Mouse (Mus musculus): ENCODE measurements at regions not wholly inside any gene's neighbourhood (a gene's known extent, or its start where the extent isn't known, plus 50 kb on each side); places are given as distances from the start of the nearest gene placed in this dataset.

DNA sequence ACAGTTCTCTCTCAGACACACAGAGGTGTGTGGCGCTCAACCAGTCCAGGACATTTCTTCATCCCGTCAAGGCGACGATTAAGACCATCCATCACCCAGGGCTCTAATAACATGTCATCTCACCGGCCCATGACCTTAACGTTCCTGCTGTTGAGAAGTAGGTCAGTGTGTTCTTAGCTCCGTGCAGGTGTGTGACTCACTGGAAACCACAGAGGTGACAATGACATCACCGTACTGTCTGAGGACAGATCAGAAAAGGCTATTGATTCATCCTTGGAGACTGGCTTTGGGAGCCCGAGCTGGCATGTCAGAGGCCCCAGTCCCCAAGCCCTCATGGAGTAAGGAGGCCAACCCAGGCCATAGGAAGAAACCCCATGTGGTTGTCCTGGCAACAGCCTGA lies 109.3 kb upstream of the Sulf2 start:
- H3K9ac ChIP-seq (ENCODE audit: low read length) = no peak overlapping the region
- H3K4me3 ChIP-seq (ENCODE audit: low read depth, low read length) = no peak overlapping the region
- H3K27ac ChIP-seq (ENCODE audit: low read depth, low read length) = no peak overlapping the region
- WGBS = 72% methylated on average over 9 of the region's 9 CpGs
- H3K36me3 ChIP-seq (ENCODE audit: control insufficient read depth, insufficient read depth, low read length) = no peaks in the 10 kb centered on the region
- peaks cover 11% of the 10 kb centered on the region for H3K4me1 ChIP-seq (ENCODE audit: control insufficient read depth, insufficient read depth, low read length)
- H3K27me3 ChIP-seq (ENCODE audit: control insufficient read depth, insufficient read depth, low read length) = no peaks in the 10 kb centered on the region
- DNase-seq (ENCODE audit: low spot score) (no peak), ATAC-seq (ENCODE audit: insufficient read depth, low FRiP score, low TSS enrichment) (no peak)
- H3K9me3 ChIP-seq (ENCODE audit: control insufficient read depth, low read length) = no peaks in the 10 kb centered on the region
- no peak overlapping the region for H3K4me2 ChIP-seq (ENCODE audit: low read depth)

- WGBS = 26% methylated on average over 7 of the region's 7 CpGs
Measured at GRCm38 (mm10) chr2:166261799-166262198, 106.3 kb upstream of the Sulf2 start.

DNA sequence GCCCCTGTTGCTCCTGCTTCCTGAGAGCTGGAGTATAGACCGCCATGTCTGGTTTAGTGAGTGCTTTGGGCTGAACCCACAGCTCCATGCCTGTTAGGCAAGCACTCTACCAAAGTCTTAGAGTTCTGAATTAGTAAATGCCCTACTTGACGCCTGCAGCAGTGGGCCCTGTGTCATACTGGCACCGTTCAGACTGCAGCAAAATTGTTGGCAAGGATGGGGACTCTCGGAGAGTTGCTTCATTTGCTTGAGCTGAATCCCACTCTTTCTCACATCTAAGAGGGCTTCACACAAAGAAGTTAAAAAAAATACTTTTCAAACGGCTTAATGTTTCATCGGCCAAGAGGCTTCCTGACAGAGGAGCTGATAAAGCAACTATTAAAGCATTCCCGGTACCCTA lies 105.6 kb upstream of the Sulf2 start:
- Histone ChIP-seq H3K27me3 (ENCODE audit: control insufficient read depth, insufficient read depth, low read length) (no peaks in the 10 kb centered on the region), H3K9me3 (ENCODE audit: control insufficient read depth, low read length) (no peaks in the 10 kb centered on the region), H3K9ac (ENCODE audit: low read length) (no peak overlapping the region), H3K4me1 (ENCODE audit: control insufficient read depth, insufficient read depth, low read length) (peaks cover 28% of the 10 kb centered on the region), H3K4me3 (ENCODE audit: low read depth, low read length) (no peak overlapping the region), H3K4me2 (ENCODE audit: low read depth) (no peak overlapping the region), H3K27ac (ENCODE audit: low read depth, low read length) (no peak overlapping the region), H3K36me3 (ENCODE audit: control insufficient read depth, insufficient read depth, low read length) (no peaks in the 10 kb centered on the region)
- WGBS = 80% methylated on average over 7 of the region's 7 CpGs
- DNase-seq (ENCODE audit: low spot score) = no peak
- ATAC-seq (ENCODE audit: insufficient read depth, low FRiP score, low TSS enrichment) = no peak

More at GRCm38 (mm10) chr2:166261799-166262198, 106.3 kb upstream of the Sulf2 start:
- Histone ChIP-seq H3K36me3 (ENCODE audit: control insufficient read depth, insufficient read depth, low read length) (no peaks in the 10 kb centered on the region), H3K4me3 (ENCODE audit: low read depth, low read length) (no peak overlapping the region), H3K27me3 (ENCODE audit: control insufficient read depth, insufficient read depth, low read length) (no peaks in the 10 kb centered on the region), H3K9me3 (ENCODE audit: control insufficient read depth, low read length) (no peaks in the 10 kb centered on the region), H3K27ac (ENCODE audit: low read depth, low read length) (no peak overlapping the region), H3K9ac (ENCODE audit: low read length) (no peak overlapping the region), H3K4me1 (ENCODE audit: control insufficient read depth, insufficient read depth, low read length) (peaks cover 28% of the 10 kb centered on the region), H3K4me2 (ENCODE audit: low read depth) (no peak overlapping the region)
- DNase-seq (ENCODE audit: low spot score) = no peak
- ATAC-seq (ENCODE audit: insufficient read depth, low FRiP score, low TSS enrichment) = no peak

- WGBS = 4% methylated on average over 7 of the region's 7 CpGs
- Histone ChIP-seq H3K4me3 (ENCODE audit: low read depth, low read length) (no peak overlapping the region), H3K9me3 (ENCODE audit: control insufficient read depth, low read length) (no peaks in the 10 kb centered on the region), H3K27me3 (ENCODE audit: control insufficient read depth, insufficient read depth, low read length) (no peaks in the 10 kb centered on the region), H3K9ac (ENCODE audit: low read length) (peak overlapping the region; percentile 3; the same call in 1 of the 2 replicates), H3K27ac (ENCODE audit: low read depth, low read length) (no peak overlapping the region), H3K4me2 (ENCODE audit: low read depth) (peak overlapping the region; percentile 6; the same call in 1 of the 2 replicates), H3K36me3 (ENCODE audit: control insufficient read depth, insufficient read depth, low read length) (no peaks in the 10 kb centered on the region), H3K4me1 (ENCODE audit: control insufficient read depth, insufficient read depth, low read length) (peaks cover 22% of the 10 kb centered on the region)
- no peak for DNase-seq (ENCODE audit: low spot score)
- peak; percentile 41; the same call in 1 of the 2 replicates for ATAC-seq (ENCODE audit: insufficient read depth, low FRiP score, low TSS enrichment)
Measured at GRCm38 (mm10) chr2:166258771-166259180, 103.3 kb upstream of the Sulf2 start.

- no peak overlapping the region for H3K4me3 ChIP-seq (ENCODE audit: low read depth, low read length)
- no peaks in the 10 kb centered on the region for H3K27me3 ChIP-seq (ENCODE audit: control insufficient read depth, insufficient read depth, low read length)
- H3K4me2 ChIP-seq (ENCODE audit: low read depth) = no peak overlapping the region
- H3K27ac ChIP-seq (ENCODE audit: low read depth, low read length) = no peak overlapping the region
- ATAC-seq (ENCODE audit: insufficient read depth, low FRiP score, low TSS enrichment) = no peak
- H3K9me3 ChIP-seq (ENCODE audit: control insufficient read depth, low read length) = no peaks in the 10 kb centered on the region
- no peak overlapping the region for H3K9ac ChIP-seq (ENCODE audit: low read length)
- peaks cover 22% of the 10 kb centered on the region for H3K4me1 ChIP-seq (ENCODE audit: control insufficient read depth, insufficient read depth, low read length)
- WGBS = 62% methylated on average over 4 of the region's 4 CpGs
- no peaks in the 10 kb centered on the region for H3K36me3 ChIP-seq (ENCODE audit: control insufficient read depth, insufficient read depth, low read length)
- DNase-seq (ENCODE audit: low spot score) = no peak
Measured at GRCm38 (mm10) chr2:166257666-166258065, 102.2 kb upstream of the Sulf2 start.

DNA sequence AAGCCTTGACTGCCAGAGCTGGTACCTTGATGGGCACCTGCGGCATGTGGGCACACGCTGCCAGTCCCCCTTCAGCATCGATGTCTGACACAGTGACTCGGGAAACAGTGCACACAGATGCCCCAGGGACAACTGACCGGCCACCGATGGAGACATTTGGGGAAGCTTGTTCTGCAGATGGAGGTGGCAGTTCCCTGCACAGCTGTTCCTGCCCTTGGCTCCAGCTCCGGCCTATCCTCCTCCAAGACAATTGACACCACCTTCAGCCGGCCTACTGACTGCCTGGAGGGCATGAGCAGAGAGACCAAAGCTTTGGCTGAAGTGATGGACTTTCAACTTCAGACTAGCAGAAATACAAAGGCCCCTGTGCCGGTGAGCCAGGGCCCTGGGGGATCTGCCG lies 100.7 kb upstream of the Sulf2 start:
- DNase-seq (ENCODE audit: low spot score) (no peak), ATAC-seq (ENCODE audit: insufficient read depth, low FRiP score, low TSS enrichment) (no peak)
- H3K9ac ChIP-seq (ENCODE audit: low read length) = no peak overlapping the region
- WGBS = 79% methylated on average over 10 of the region's 10 CpGs
- no peaks in the 10 kb centered on the region for H3K9me3 ChIP-seq (ENCODE audit: control insufficient read depth, low read length)
- no peaks in the 10 kb centered on the region for H3K27me3 ChIP-seq (ENCODE audit: control insufficient read depth, insufficient read depth, low read length)
- no peak overlapping the region for H3K4me2 ChIP-seq (ENCODE audit: low read depth)
- no peak overlapping the region for H3K4me3 ChIP-seq (ENCODE audit: low read depth, low read length)
- peaks cover 17% of the 10 kb centered on the region for H3K4me1 ChIP-seq (ENCODE audit: control insufficient read depth, insufficient read depth, low read length)
- H3K27ac ChIP-seq (ENCODE audit: low read depth, low read length) = no peak overlapping the region
- no peaks in the 10 kb centered on the region for H3K36me3 ChIP-seq (ENCODE audit: control insufficient read depth, insufficient read depth, low read length)

DNA sequence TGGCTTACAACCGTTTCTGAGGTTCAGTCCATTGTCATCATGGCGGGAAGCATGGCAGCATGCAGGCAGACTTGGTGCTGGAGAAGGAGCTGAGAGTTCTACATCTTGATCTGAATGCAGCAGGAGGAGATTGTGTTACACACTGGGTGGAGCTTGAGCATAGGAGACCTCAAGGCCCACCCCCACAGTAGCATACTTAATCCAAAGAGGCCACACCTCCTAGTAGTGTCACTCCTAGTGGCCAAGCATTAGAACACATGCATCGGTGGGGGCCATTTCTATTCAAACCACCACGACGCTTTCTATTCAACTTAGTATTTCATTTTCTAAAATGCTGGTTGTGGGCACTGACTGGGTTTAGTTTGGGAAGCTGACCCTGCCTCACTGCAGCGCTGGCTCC lies 99.1 kb upstream of the Sulf2 start:
- Histone ChIP-seq H3K4me1 (ENCODE audit: control insufficient read depth, insufficient read depth, low read length) (peaks cover 19% of the 10 kb centered on the region), H3K27ac (ENCODE audit: low read depth, low read length) (no peak overlapping the region)
- no peak for ATAC-seq (ENCODE audit: insufficient read depth, low FRiP score, low TSS enrichment)

DNA sequence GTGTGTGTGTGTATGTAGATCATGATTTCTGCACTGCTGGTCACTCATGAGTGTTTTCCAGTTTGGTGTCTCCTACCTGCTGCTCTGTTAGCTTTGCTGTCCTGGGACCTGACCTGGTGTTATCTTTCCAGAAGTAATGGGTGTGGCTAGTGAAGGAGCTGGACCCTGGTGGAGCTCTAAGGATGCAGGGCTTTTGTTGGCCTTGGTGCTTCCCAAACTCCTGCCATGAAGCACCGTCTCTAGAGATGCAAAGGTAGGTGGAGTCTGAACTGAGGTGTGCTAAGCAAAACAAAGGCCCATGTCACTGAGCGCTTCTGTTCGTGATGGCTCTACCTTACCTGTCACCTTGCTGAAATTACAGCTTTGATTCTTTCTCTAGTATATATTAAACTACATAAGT lies 96.6 kb upstream of the Sulf2 start:
- no peak for DNase-seq (ENCODE audit: low spot score)
- Histone ChIP-seq H3K4me1 (ENCODE audit: control insufficient read depth, insufficient read depth, low read length) (peaks cover 5% of the 10 kb centered on the region), H3K9me3 (ENCODE audit: control insufficient read depth, low read length) (no peaks in the 10 kb centered on the region), H3K36me3 (ENCODE audit: control insufficient read depth, insufficient read depth, low read length) (no peaks in the 10 kb centered on the region), H3K27ac (ENCODE audit: low read depth, low read length) (no peak overlapping the region), H3K9ac (ENCODE audit: low read length) (no peak overlapping the region), H3K27me3 (ENCODE audit: control insufficient read depth, insufficient read depth, low read length) (no peaks in the 10 kb centered on the region), H3K4me3 (ENCODE audit: low read depth, low read length) (no peak overlapping the region), H3K4me2 (ENCODE audit: low read depth) (no peak overlapping the region)
- no peak for ATAC-seq (ENCODE audit: insufficient read depth, low FRiP score, low TSS enrichment)
- WGBS = 92% methylated on average over 3 of the region's 3 CpGs

More for the DNA sequence above, 99.1 kb upstream of the Sulf2 start:
- DNase-seq (ENCODE audit: low spot score) = no peak
- H3K9ac ChIP-seq (ENCODE audit: low read length) = no peak overlapping the region
- no peaks in the 10 kb centered on the region for H3K27me3 ChIP-seq (ENCODE audit: control insufficient read depth, insufficient read depth, low read length)
- H3K9me3 ChIP-seq (ENCODE audit: control insufficient read depth, low read length) = no peaks in the 10 kb centered on the region
- no peaks in the 10 kb centered on the region for H3K36me3 ChIP-seq (ENCODE audit: control insufficient read depth, insufficient read depth, low read length)
- WGBS = 84% methylated on average over 6 of the region's 6 CpGs
- no peak overlapping the region for H3K4me2 ChIP-seq (ENCODE audit: low read depth)
- no peak overlapping the region for H3K4me3 ChIP-seq (ENCODE audit: low read depth, low read length)

GRCm38 (mm10) chr2:166251421-166251820 lies 96.0 kb upstream of the Sulf2 start:
- peaks cover 5% of the 10 kb centered on the region for H3K4me1 ChIP-seq (ENCODE audit: control insufficient read depth, insufficient read depth, low read length)

More at GRCm38 (mm10) chr2:166251421-166251820, 96.0 kb upstream of the Sulf2 start:
- Histone ChIP-seq H3K27ac (ENCODE audit: low read depth, low read length) (no peak overlapping the region), H3K4me2 (ENCODE audit: low read depth) (no peak overlapping the region), H3K9ac (ENCODE audit: low read length) (no peak overlapping the region), H3K27me3 (ENCODE audit: control insufficient read depth, insufficient read depth, low read length) (no peaks in the 10 kb centered on the region), H3K9me3 (ENCODE audit: control insufficient read depth, low read length) (no peaks in the 10 kb centered on the region), H3K4me3 (ENCODE audit: low read depth, low read length) (no peak overlapping the region), H3K36me3 (ENCODE audit: control insufficient read depth, insufficient read depth, low read length) (no peaks in the 10 kb centered on the region)
- no peak for ATAC-seq (ENCODE audit: insufficient read depth, low FRiP score, low TSS enrichment)
- no peak for DNase-seq (ENCODE audit: low spot score)
- 46% methylated on average over 5 of the region's 5 CpGs for WGBS
